Mouse (Mus musculus): ENCODE results near the gene Slc7a5. TPM values are rescaled to one million over a fixed set of nuclear protein-coding genes. Genes with fewer than 3 reads are reported as not detected.

Slc7a5 gene
- total RNA-seq, 2 experiments from 2014 or later: 3.1 to 3.6 TPM

Other genes starting within 250 kb of the Slc7a5 start
- under 1 TPM in 1 of 2 experiments, not detected in 1; 0.08 TPM for gene Jph3, start 178.1 kb downstream of the Slc7a5 start, total RNA-seq (2021)
- 10 to 100 TPM; 12.2 to 12.3 TPM for gene Klhdc4, start 78.1 kb downstream of the Slc7a5 start, total RNA-seq (2021)
- gene Car5a, start 37.2 kb upstream of the Slc7a5 start, total RNA-seq (2021): not detected
- 10 to 100 TPM in 1 of 2 experiments, 1 to 10 TPM in 1; 8.5 to 19.2 TPM for gene Banp, start 42.1 kb upstream of the Slc7a5 start, total RNA-seq (2021)